Mouse (Mus musculus) erythroblast, embryonic 14.5 days (primary cell): ENCODE results near the gene Rpl18. TPM values are rescaled to one million over a fixed set of nuclear protein-coding genes. Genes with fewer than 3 reads are reported as not detected.

Experiments
- H3K27me3 ChIP-seq: 2 replicates; pipeline ENCODE4 v1.6.1; 2012; ENCODE audit warnings: inconsistent platforms; ENCODE audit not compliant: control insufficient read depth
- H3K36me3 ChIP-seq: 2 replicates; pipeline ENCODE4 v1.6.1; 2012; ENCODE audit warnings: mild to moderate bottlenecking, inconsistent platforms; ENCODE audit not compliant: control insufficient read depth
- H3K4me1 ChIP-seq: 2 replicates; pipeline ENCODE4 v1.6.1; 2012; ENCODE audit warnings: inconsistent platforms; ENCODE audit not compliant: control insufficient read depth
- H3K4me3 ChIP-seq: replicated peaks from 2 replicates; pipeline ENCODE3; 2012; ENCODE audit warnings: moderate library complexity, mild to moderate bottlenecking, inconsistent platforms
- H3K9me3 ChIP-seq: 2 replicates; pipeline ENCODE4 v1.6.1; 2012; ENCODE audit warnings: low read length, inconsistent platforms, mixed read lengths; ENCODE audit not compliant: control insufficient read depth
- GATA1 ChIP-seq: IDR thresholded peaks from 2 replicates; pipeline ENCODE4 v1.6.1; 2012; ENCODE audit warnings: low read length, inconsistent platforms, mixed read lengths
- TAL1 ChIP-seq: IDR thresholded peaks from 3 replicates; pipeline ENCODE4 v1.6.1; 2012; ENCODE audit warnings: low read length, inconsistent platforms, mixed read lengths
- polyA plus RNA-seq: library from polyadenylated mRNA; stranded (reverse); fragments of >175 nt; gene quantifications from 2 replicates; pipeline ENCODE4 v1.2.3, GENCODE M21; 2012

Rpl18 gene
- polyA plus RNA-seq, 1 experiment = 1,232 TPM

DNA sequence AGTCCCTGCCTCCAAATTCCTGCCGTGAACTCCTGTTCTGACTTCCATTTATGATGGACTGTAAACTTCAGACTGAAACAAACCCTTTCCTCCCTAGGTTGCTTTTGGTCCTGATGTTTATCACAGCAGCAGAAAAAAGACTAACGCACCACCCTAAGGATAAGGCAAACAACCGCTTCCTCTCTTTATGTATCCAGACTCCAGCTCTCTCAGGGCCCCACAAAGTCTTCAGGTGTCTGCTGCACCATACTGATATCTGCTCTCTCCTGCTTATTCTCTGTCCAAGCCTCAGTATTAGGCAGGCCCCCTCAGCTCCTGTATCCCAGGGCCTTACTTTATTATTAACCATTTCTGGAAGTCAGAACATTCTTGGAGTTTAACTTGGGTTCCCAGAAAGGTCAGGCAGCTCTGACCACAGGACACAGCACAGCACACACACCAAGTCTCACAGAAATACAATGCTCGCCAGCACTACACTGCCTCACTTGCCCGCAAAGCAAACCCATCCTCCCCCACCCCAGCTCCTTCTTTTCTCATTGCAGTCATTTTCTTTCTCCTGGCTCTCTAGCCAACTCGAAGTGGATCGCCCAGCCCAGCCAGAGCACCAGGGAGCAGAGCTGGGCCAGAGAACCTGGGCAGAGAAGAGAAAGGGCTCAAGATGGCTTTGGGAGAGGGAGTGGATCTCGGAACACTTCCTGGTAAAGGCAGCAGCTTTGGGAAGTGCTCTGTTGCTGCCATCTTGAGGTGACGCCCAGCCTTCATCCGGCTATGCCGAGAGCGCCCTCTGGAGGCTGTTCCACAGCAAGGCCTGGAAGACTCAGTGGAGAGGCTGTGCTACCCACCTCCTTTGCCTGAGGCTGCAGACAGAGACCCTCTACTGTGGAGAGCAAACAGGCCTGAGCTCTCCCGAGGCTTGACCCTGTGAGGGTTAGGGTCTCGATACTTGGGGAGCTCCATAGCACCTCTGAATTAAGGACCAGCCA is 32.8 kb upstream of the Rpl18 start:
- Histone ChIP-seq H3K27me3 (no peaks in the 10 kb centered on the region), H3K4me1 (peaks cover 10% of the 10 kb centered on the region), H3K9me3 (no peaks in the 10 kb centered on the region), H3K4me3 (no peak overlapping the region), H3K36me3 (no peaks in the 10 kb centered on the region)
- no peak for TF ChIP-seq GATA1
- no peak for TF ChIP-seq TAL1

DNA sequence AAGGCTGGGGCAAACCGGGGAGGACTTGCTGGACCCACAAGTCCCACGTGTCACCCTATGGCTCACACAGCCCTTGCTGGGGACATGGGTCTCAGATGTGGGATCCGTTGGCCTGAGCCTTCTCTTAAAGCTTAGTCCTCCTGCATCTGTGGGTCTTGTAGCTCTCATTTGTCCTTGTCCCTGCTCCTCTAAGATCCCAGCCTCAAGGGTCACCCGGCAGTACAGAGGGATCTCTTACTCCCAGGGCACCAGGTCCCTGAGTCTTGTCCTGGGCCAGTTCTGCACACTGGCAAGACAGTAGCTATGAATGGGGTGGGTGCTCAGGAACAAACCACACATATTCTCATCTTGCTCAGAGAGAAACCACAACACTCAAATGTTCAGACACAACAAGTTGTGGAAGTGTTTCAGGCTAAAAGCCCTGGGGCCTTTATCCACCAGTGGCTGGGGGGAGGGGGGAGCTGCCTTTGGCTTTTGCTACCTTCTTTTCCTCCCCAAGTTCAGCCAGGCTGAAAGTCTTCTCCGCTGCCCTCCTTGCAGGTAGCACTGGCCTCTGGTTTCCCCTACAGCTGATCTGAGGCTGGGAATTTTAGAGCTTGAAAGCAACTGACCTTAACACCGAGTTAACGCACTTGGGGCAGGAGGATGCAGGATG is 31.7 kb upstream of the Rpl18 start, which contains the start of gene Ntn5:
TSS of gene Ntn5 (plus strand) at position 627 of the 655 bp plus-strand sequence.
- TF ChIP-seq TAL1 = no peak
- no peak for TF ChIP-seq GATA1

DNA sequence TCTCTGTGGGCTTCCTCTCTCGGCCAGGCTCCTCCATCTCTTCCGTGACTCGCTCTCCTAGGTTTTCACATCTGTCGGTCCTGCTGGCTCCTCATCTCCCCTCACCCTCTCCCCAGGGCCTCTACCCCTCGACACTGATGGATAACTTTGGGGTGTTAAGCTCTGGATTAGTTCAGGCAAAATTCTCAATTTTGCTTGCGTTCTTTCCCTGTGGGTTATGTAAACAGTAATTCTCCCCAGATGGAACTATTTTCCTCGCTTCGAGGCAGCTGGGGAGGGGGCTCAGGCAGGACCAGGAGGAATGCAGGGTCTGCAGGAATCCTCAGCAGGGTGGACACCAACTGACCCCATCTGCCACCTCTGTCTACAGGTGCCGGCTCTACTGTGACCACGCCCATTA is 29.4 kb upstream of the Rpl18 start:
- Histone ChIP-seq H3K4me3 (no peak overlapping the region), H3K36me3 (no peaks in the 10 kb centered on the region), H3K4me1 (peaks cover 10% of the 10 kb centered on the region), H3K27me3 (no peaks in the 10 kb centered on the region), H3K9me3 (no peaks in the 10 kb centered on the region)
- no peak for TF ChIP-seq TAL1
- TF ChIP-seq GATA1 = no peak

More for the DNA sequence above, 31.7 kb upstream of the Rpl18 start, which contains the start of gene Ntn5:
- Histone ChIP-seq H3K4me1 (peaks cover 10% of the 10 kb centered on the region), H3K4me3 (no peak within 1 kb of the TSS), H3K36me3 (no peaks in the 10 kb centered on the region), H3K9me3 (no peaks in the 10 kb centered on the region), H3K27me3 (no peaks in the 10 kb centered on the region)

DNA sequence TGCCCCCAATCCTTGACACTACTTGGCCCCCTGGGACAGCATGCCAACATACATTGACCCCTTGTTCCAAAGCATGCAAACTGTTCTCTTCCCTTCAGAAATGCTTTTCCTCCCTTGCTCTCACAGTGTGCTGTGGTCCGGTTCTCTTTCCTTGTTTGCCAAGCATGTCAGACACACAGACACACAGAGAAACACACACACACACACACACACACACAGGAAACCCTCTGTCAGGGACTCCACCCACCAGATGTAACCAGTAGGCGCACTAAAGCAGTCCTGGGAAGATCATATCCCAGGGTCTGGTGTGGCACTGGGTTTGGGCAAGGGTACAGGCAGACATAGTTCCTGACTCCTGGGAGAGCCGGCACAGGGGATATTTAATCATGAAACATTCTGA is 28.4 kb upstream of the Rpl18 start:
- Histone ChIP-seq H3K4me3 (no peak overlapping the region), H3K36me3 (no peaks in the 10 kb centered on the region), H3K9me3 (no peaks in the 10 kb centered on the region), H3K27me3 (no peaks in the 10 kb centered on the region), H3K4me1 (peaks cover 9% of the 10 kb centered on the region)
- TF ChIP-seq GATA1 (no peak), TAL1 (no peak)

DNA sequence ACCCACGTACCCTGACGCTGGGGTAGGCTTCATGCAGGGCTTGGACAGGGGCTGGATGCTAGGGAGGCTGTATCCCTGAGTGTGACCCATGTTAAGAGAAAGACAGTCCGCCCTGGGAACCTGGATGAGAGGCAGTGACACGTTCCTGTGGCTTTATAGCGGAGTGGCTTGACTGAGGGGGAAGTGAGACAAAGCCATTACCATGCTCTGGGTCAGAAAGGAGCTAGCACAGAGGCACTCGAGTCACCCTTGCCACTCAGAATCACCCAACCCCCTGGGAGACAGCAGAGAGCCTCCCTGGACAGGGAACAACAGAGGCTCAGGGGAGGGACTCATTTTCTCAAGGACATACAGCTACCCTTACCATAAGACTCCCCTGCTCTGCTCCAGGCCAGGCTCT is 26.2 kb upstream of the Rpl18 start:
- no peaks in the 10 kb centered on the region; the same call in 1 of the 2 replicates for H3K27me3 ChIP-seq
- no peaks in the 10 kb centered on the region; the same call in 1 of the 2 replicates for H3K4me1 ChIP-seq
- H3K9me3 ChIP-seq = no peaks in the 10 kb centered on the region
- no peak overlapping the region for H3K4me3 ChIP-seq
- no peaks in the 10 kb centered on the region for H3K36me3 ChIP-seq
- no peak for TF ChIP-seq TAL1
- TF ChIP-seq GATA1 = no peak

DNA sequence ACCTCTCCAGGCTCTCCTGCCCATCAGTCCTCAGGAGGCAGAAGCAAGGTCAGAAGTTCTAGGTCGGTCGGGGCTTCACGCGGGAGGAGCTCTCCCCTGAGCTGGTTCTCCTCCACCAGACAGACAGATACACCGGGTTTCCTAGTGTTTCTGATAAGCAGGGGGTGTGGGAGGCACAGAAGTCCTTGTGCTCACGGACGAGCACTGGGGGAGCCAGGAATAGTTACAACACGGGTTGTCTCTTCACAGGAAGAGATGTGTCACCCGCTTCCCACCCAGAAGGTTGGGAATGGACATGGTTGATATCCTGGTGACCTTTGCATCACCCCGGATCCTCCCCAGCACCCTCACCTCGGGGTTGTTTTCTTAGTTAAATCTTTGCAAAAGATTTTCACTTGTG is 25.5 kb upstream of the Rpl18 start:
- H3K4me1 ChIP-seq = no peaks in the 10 kb centered on the region; the same call in 1 of the 2 replicates

DNA sequence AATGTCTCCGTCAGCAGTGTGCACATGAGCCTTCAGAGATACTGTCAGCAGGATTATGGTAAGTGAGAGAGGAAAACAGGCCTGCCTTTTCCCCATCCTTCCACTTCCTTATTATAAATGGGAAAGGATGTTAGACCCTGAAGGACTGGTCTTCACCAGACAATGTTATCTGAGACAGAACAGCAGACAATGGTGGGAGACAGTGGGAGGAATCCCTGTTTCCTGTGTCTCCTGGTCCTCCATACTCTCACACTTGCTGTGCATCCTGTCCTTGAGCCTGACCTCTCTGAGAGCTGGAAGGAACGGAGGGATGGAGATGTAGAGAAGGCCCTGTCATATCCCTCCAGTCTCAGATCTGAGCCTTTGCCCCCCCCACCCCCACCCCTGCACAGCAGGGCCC is 22.9 kb upstream of the Rpl18 start:
- no peak overlapping the region for H3K4me3 ChIP-seq
- no peaks in the 10 kb centered on the region for H3K9me3 ChIP-seq
- H3K36me3 ChIP-seq = no peaks in the 10 kb centered on the region
- no peaks in the 10 kb centered on the region; the same call in 1 of the 2 replicates for H3K4me1 ChIP-seq
- no peaks in the 10 kb centered on the region; the same call in 1 of the 2 replicates for H3K27me3 ChIP-seq
- TF ChIP-seq TAL1 (no peak), GATA1 (no peak)

More for the DNA sequence above, 25.5 kb upstream of the Rpl18 start:
- TF ChIP-seq GATA1 (no peak), TAL1 (no peak)
- H3K4me3 ChIP-seq = no peak overlapping the region
- no peaks in the 10 kb centered on the region; the same call in 1 of the 2 replicates for H3K27me3 ChIP-seq
- no peaks in the 10 kb centered on the region for H3K9me3 ChIP-seq
- no peaks in the 10 kb centered on the region for H3K36me3 ChIP-seq

DNA sequence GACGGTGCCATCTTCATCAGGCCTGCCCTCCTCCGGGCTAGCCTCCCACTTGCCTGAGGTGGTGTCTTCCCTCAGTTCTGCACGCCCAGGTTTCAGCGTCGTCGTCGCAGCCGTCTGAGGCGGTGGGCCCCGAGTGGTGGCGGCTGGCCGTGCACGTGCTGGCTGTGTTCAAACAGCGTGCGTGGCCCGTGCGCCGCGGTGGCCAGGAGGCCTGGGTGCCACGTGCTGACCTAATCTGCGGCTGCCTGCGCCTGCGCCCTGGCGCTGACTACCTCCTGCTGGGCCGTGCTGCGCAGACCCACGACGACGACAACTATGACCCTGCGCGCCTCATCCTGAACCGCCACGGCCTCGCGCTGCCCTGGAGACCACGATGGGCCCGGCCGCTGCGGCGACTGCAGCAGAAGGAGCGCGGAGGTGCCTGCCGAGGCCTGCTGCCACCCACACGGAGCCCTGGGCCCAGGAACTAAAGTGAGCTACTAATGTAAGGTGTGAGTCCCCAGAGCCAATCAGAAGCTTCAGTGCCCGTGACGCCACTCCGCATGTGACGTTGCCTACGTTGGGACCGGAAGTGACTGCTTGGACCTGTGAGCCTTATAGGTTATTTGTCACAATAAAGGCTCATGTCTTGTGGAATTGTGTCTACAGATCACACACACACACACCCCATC is 21.2 kb upstream of the Rpl18 start, which contains the start of gene Sec1:
TSS of gene Sec1 (minus strand) at position 482 of the 671 bp plus-strand sequence.
- H3K27me3 ChIP-seq = peaks cover 13% of the 10 kb centered on the region
- no peaks in the 10 kb centered on the region for H3K36me3 ChIP-seq
- H3K4me3 ChIP-seq = no peak within 1 kb of the TSS
- TF ChIP-seq TAL1 (no peak), GATA1 (no peak)
- H3K4me1 ChIP-seq = no peaks in the 10 kb centered on the region; the same call in 1 of the 2 replicates
- no peaks in the 10 kb centered on the region for H3K9me3 ChIP-seq

DNA sequence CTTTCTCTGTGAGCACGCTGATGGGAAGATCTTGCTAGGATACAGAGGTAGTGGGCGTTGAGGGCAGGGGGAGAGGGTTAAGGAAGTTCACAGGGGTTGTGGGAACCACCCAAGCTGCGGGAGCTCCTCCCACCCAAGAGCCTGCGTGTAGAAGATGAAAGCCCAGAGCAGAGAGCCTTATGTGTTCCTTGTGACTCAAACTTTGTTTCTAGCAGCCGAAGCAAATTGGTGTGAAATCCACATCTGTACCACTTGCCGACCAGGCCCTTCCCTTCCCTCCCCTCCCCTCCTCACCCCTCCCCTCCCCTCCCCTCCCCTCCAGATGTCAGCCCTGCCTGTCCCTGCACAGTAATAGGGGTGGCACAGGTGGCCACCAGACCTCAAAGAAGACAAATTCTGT is 20.2 kb upstream of the Rpl18 start:
- Histone ChIP-seq H3K27me3 (peaks cover 24% of the 10 kb centered on the region), H3K9me3 (no peaks in the 10 kb centered on the region; the same call in 1 of the 2 replicates), H3K4me1 (no peaks in the 10 kb centered on the region; the same call in 1 of the 2 replicates), H3K36me3 (no peaks in the 10 kb centered on the region), H3K4me3 (no peak overlapping the region)
- TF ChIP-seq GATA1 (no peak), TAL1 (no peak)
